Mouse (Mus musculus) ES-Bruce4 (cell line): ENCODE measurements around the gene Skil.

Source experiments
- CTCF ChIP-seq: IDR thresholded peaks from one replicate; pipeline ENCODE4 v1.8.1; 2011; ENCODE audit warnings: low read depth, low read length
- EP300 ChIP-seq: IDR thresholded peaks from 2 replicates; pipeline ENCODE4 v1.6.1; 2011; ENCODE audit warnings: low read depth, low read length; ENCODE audit not compliant: insufficient read depth
- POLR2A ChIP-seq: IDR thresholded peaks from one replicate; pipeline ENCODE4 v1.8.1; 2011; ENCODE audit warnings: low read length; ENCODE audit not compliant: insufficient read depth

DNA sequence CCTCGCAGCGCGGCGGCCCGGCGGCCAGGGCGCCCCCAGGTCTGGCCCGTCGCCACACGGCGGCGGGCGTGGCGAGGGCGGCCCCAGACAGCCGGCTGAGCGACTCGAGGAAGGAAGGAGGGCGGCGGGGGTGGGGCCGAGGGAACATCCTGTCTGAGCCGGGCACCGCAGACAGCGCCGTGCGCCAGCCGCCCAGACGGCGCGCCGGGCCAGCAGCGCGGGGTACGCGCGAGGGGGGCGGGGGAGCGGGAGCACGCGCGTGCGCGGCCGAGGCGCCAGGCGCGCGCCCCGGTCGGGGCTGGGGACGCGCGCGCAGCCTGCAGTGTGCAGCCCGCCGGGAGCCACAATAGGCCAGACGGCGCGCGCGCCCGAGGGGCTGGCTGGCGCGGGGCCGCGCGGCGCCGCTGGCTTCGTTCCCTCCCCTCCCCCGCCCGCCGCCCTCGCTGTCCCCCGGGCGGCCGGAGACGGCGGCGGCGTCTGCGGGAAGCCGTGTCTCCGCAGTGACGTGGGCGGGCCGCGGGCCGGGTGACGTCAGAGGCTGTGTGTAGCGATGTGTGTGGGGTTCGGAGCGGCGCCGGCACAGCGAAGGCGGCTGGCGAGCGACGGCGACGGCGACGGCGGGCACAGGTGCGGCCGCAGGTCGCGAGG lies at the start of gene Skil:
- TF ChIP-seq CTCF (no peak), POLR2A (no peak), EP300 (no peak)
